Mouse (Mus musculus): ENCODE measurements around the gene Cyp4a31. TPM values are rescaled to one million over a fixed set of nuclear protein-coding genes. Genes with fewer than 3 reads are reported as not detected.
"Not testable (repeated sequence)": the region's sequence is repeated elsewhere in the genome, so short reads cannot be mapped to it uniquely, and the experiment has no call there.

Gene Cyp4a31
- polyA plus RNA-seq, 1 experiment from 2014 or later, result not detected

- no peak overlapping the region for H3K4me2 ChIP-seq (ENCODE audit: low read depth, low read length)
- no peaks in the 10 kb centered on the region for H3K4me1 ChIP-seq (ENCODE audit: control insufficient read depth, insufficient read depth, low read length)
- 53% methylated on average over 4 of the region's 4 CpGs for WGBS
- no peaks in the 10 kb centered on the region for H3K9me3 ChIP-seq (ENCODE audit: control insufficient read depth, low read length)
- no peaks in the 10 kb centered on the region for H3K36me3 ChIP-seq (ENCODE audit: control insufficient read depth, insufficient read depth, low read length)
- ATAC-seq (ENCODE audit: low read depth), result no peak
- no peak overlapping the region for H3K27ac ChIP-seq (ENCODE audit: low read depth, low read length)
- no peak overlapping the region for H3K4me3 ChIP-seq (ENCODE audit: low read depth, low read length)
- no peaks in the 10 kb centered on the region for H3K27me3 ChIP-seq (ENCODE audit: control insufficient read depth, insufficient read depth, low read length)
- no peak overlapping the region for H3K9ac ChIP-seq (replicated peaks; ENCODE audit: low read depth, low read length)
Observed at GRCm38 (mm10) chr4:115557861-115558561, 5.4 kb upstream of the Cyp4a31 start.

GRCm38 (mm10) chr4:115561236-115561635 lies 2.2 kb upstream of the Cyp4a31 start:
- not testable (repeated sequence) for H3K9ac ChIP-seq (replicated peaks; ENCODE audit: low read depth, low read length); H3K9me3 ChIP-seq (ENCODE audit: control insufficient read depth, low read length); H3K4me2 ChIP-seq (ENCODE audit: low read depth, low read length); H3K36me3 ChIP-seq (ENCODE audit: control insufficient read depth, insufficient read depth, low read length); H3K27me3 ChIP-seq (ENCODE audit: control insufficient read depth, insufficient read depth, low read length); H3K4me3 ChIP-seq (ENCODE audit: low read depth, low read length); ATAC-seq (ENCODE audit: low read depth); H3K27ac ChIP-seq (ENCODE audit: low read depth, low read length); H3K4me1 ChIP-seq (ENCODE audit: control insufficient read depth, insufficient read depth, low read length)
- WGBS, result 47% methylated on average over 5 of the region's 5 CpGs

GRCm38 (mm10) chr4:115564469-115565225 lies 1.2 kb downstream of the Cyp4a31 start:
- H3K27me3 ChIP-seq (ENCODE audit: control insufficient read depth, insufficient read depth, low read length); H3K36me3 ChIP-seq (ENCODE audit: control insufficient read depth, insufficient read depth, low read length); ATAC-seq (ENCODE audit: low read depth); H3K9me3 ChIP-seq (ENCODE audit: control insufficient read depth, low read length); H3K4me1 ChIP-seq (ENCODE audit: control insufficient read depth, insufficient read depth, low read length); H3K4me3 ChIP-seq (ENCODE audit: low read depth, low read length); H3K4me2 ChIP-seq (ENCODE audit: low read depth, low read length); H3K9ac ChIP-seq (replicated peaks; ENCODE audit: low read depth, low read length); H3K27ac ChIP-seq (ENCODE audit: low read depth, low read length): not testable (repeated sequence)
- 85% methylated on average over 6 of the region's 6 CpGs for WGBS

- no peak overlapping the region for H3K9ac ChIP-seq (replicated peaks; ENCODE audit: low read depth, low read length)
- WGBS, result 88% methylated on average over 3 of the region's 3 CpGs
- H3K9me3 ChIP-seq (ENCODE audit: control insufficient read depth, low read length), result no peaks in the 10 kb centered on the region
- no peak overlapping the region for H3K4me3 ChIP-seq (ENCODE audit: low read depth, low read length)
- H3K4me1 ChIP-seq (ENCODE audit: control insufficient read depth, insufficient read depth, low read length), result no peaks in the 10 kb centered on the region
- no peak overlapping the region for H3K4me2 ChIP-seq (ENCODE audit: low read depth, low read length)
- no peaks in the 10 kb centered on the region for H3K27me3 ChIP-seq (ENCODE audit: control insufficient read depth, insufficient read depth, low read length)
- no peaks in the 10 kb centered on the region for H3K36me3 ChIP-seq (ENCODE audit: control insufficient read depth, insufficient read depth, low read length)
- no peak overlapping the region for H3K27ac ChIP-seq (ENCODE audit: low read depth, low read length)
- ATAC-seq (ENCODE audit: low read depth), result no peak
Observed at GRCm38 (mm10) chr4:115575255-115575654, 11.8 kb downstream of the Cyp4a31 start.

GRCm38 (mm10) chr4:115575776-115576175 lies 12.3 kb downstream of the Cyp4a31 start:
- no peaks in the 10 kb centered on the region for H3K9me3 ChIP-seq (ENCODE audit: control insufficient read depth, low read length)
- no peak overlapping the region for H3K27ac ChIP-seq (ENCODE audit: low read depth, low read length)
- no peak overlapping the region for H3K9ac ChIP-seq (replicated peaks; ENCODE audit: low read depth, low read length)
- 73% methylated on average over 2 of the region's 2 CpGs for WGBS
- no peak overlapping the region for H3K4me3 ChIP-seq (ENCODE audit: low read depth, low read length)
- H3K4me2 ChIP-seq (ENCODE audit: low read depth, low read length), result no peak overlapping the region
- H3K27me3 ChIP-seq (ENCODE audit: control insufficient read depth, insufficient read depth, low read length), result no peaks in the 10 kb centered on the region
- H3K36me3 ChIP-seq (ENCODE audit: control insufficient read depth, insufficient read depth, low read length), result no peaks in the 10 kb centered on the region
- H3K4me1 ChIP-seq (ENCODE audit: control insufficient read depth, insufficient read depth, low read length), result no peaks in the 10 kb centered on the region
- ATAC-seq (ENCODE audit: low read depth), result no peak

- no peak overlapping the region for H3K4me2 ChIP-seq (ENCODE audit: low read depth, low read length)
- no peaks in the 10 kb centered on the region for H3K9me3 ChIP-seq (ENCODE audit: control insufficient read depth, low read length)
- no peak for ATAC-seq (ENCODE audit: low read depth)
- H3K4me3 ChIP-seq (ENCODE audit: low read depth, low read length), result no peak overlapping the region
- H3K9ac ChIP-seq (replicated peaks; ENCODE audit: low read depth, low read length), result no peak overlapping the region
- H3K36me3 ChIP-seq (ENCODE audit: control insufficient read depth, insufficient read depth, low read length), result no peaks in the 10 kb centered on the region
- no peaks in the 10 kb centered on the region for H3K27me3 ChIP-seq (ENCODE audit: control insufficient read depth, insufficient read depth, low read length)
- H3K27ac ChIP-seq (ENCODE audit: low read depth, low read length), result no peak overlapping the region
- no peaks in the 10 kb centered on the region for H3K4me1 ChIP-seq (ENCODE audit: control insufficient read depth, insufficient read depth, low read length)
Observed at GRCm38 (mm10) chr4:115583036-115583435, 19.6 kb downstream of the Cyp4a31 start.

- 100% methylated on average over 1 of the region's 1 CpGs for WGBS
- no peak overlapping the region for H3K27ac ChIP-seq (ENCODE audit: low read depth, low read length)
- H3K36me3 ChIP-seq (ENCODE audit: control insufficient read depth, insufficient read depth, low read length), result no peaks in the 10 kb centered on the region
- no peak for ATAC-seq (ENCODE audit: low read depth)
- H3K4me2 ChIP-seq (ENCODE audit: low read depth, low read length), result no peak overlapping the region
- no peaks in the 10 kb centered on the region for H3K9me3 ChIP-seq (ENCODE audit: control insufficient read depth, low read length)
- H3K4me3 ChIP-seq (ENCODE audit: low read depth, low read length), result no peak overlapping the region
- H3K9ac ChIP-seq (replicated peaks; ENCODE audit: low read depth, low read length), result no peak overlapping the region
- H3K27me3 ChIP-seq (ENCODE audit: control insufficient read depth, insufficient read depth, low read length), result no peaks in the 10 kb centered on the region
- no peaks in the 10 kb centered on the region for H3K4me1 ChIP-seq (ENCODE audit: control insufficient read depth, insufficient read depth, low read length)
Observed at GRCm38 (mm10) chr4:115596357-115596756, 32.9 kb downstream of the Cyp4a31 start.

- WGBS, result 92% methylated on average over 2 of the region's 2 CpGs
- ATAC-seq (ENCODE audit: low read depth), result no peak
- H3K9ac ChIP-seq (replicated peaks; ENCODE audit: low read depth, low read length), result no peak overlapping the region
- no peaks in the 10 kb centered on the region for H3K4me1 ChIP-seq (ENCODE audit: control insufficient read depth, insufficient read depth, low read length)
- H3K27ac ChIP-seq (ENCODE audit: low read depth, low read length), result no peak overlapping the region
- no peaks in the 10 kb centered on the region for H3K27me3 ChIP-seq (ENCODE audit: control insufficient read depth, insufficient read depth, low read length)
- H3K36me3 ChIP-seq (ENCODE audit: control insufficient read depth, insufficient read depth, low read length), result no peaks in the 10 kb centered on the region
- no peak overlapping the region for H3K4me3 ChIP-seq (ENCODE audit: low read depth, low read length)
- H3K9me3 ChIP-seq (ENCODE audit: control insufficient read depth, low read length), result no peaks in the 10 kb centered on the region
- no peak overlapping the region for H3K4me2 ChIP-seq (ENCODE audit: low read depth, low read length)
Observed at GRCm38 (mm10) chr4:115596824-115597336, 33.4 kb downstream of the Cyp4a31 start.

- not testable (repeated sequence) for H3K36me3 ChIP-seq (ENCODE audit: control insufficient read depth, insufficient read depth, low read length); H3K4me1 ChIP-seq (ENCODE audit: control insufficient read depth, insufficient read depth, low read length); ATAC-seq (ENCODE audit: low read depth); H3K27ac ChIP-seq (ENCODE audit: low read depth, low read length); H3K4me2 ChIP-seq (ENCODE audit: low read depth, low read length); H3K27me3 ChIP-seq (ENCODE audit: control insufficient read depth, insufficient read depth, low read length); H3K9ac ChIP-seq (replicated peaks; ENCODE audit: low read depth, low read length); H3K4me3 ChIP-seq (ENCODE audit: low read depth, low read length); H3K9me3 ChIP-seq (ENCODE audit: control insufficient read depth, low read length)
- WGBS, result 92% methylated on average over 8 of the region's 8 CpGs
Observed at GRCm38 (mm10) chr4:115600611-115601010, 37.2 kb downstream of the Cyp4a31 start, which contains the start of gene Cyp4a32. TSS of gene Cyp4a32 (plus strand) at chr4:115600969.
